Mouse (Mus musculus): ENCODE measurements around the gene Erbb3. TPM values are rescaled to one million over a fixed set of nuclear protein-coding genes. Genes with fewer than 3 reads are reported as not detected.
A peak's percentile ranks its signal among the peaks of the same experiment; 100 is the strongest.

Gene Erbb3
- total and polyA plus RNA-seq, 2 experiments from 2014 or later, result 0.65 to 1.7 TPM

- Histone ChIP-seq H3K4me1 (ENCODE audit: insufficient read depth, low read length) (peaks cover 5% of the 10 kb centered on the region; the same call in 1 of the 2 replicates), H3K27me3 (ENCODE audit: insufficient read depth, low read length) (peaks cover 21% of the 10 kb centered on the region), H3K27ac (no peak overlapping the region), H3K36me3 (ENCODE audit: insufficient read depth, low read length) (no peaks in the 10 kb centered on the region), H3K9me3 (ENCODE audit: low read length) (no peaks in the 10 kb centered on the region), H3K4me3 (ENCODE audit: low read length) (peak overlapping the region; percentile 47), H3K9ac (replicated peaks; ENCODE audit: low read length) (peak overlapping the region; percentile 45), H3K4me2 (ENCODE audit: low read depth, low read length) (peak overlapping the region; percentile 100)
- 0% methylated on average over 41 of the region's 43 CpGs for WGBS
- DNase-seq (ENCODE audit: low spot score) (peak; percentile 80), ATAC-seq (peak; percentile 72)
- TF ChIP-seq CTCF (IDR thresholded peaks at IDR 0.05; ENCODE audit: low read depth), result peak; percentile 77
These were observed 790 bp upstream of the Erbb3 start for GRCm38 (mm10) chr10:128590193-128590690.

- Histone ChIP-seq H3K4me3 (ENCODE audit: low read length) (peak overlapping the region; percentile 47), H3K9me3 (ENCODE audit: low read length) (no peaks in the 10 kb centered on the region), H3K27me3 (ENCODE audit: insufficient read depth, low read length) (peaks cover 21% of the 10 kb centered on the region), H3K36me3 (ENCODE audit: insufficient read depth, low read length) (no peaks in the 10 kb centered on the region), H3K4me1 (ENCODE audit: insufficient read depth, low read length) (peaks cover 5% of the 10 kb centered on the region; the same call in 1 of the 2 replicates), H3K27ac (no peak overlapping the region), H3K4me2 (ENCODE audit: low read depth, low read length) (peak overlapping the region; percentile 100), H3K9ac (replicated peaks; ENCODE audit: low read length) (peak overlapping the region; percentile 45)
- ATAC-seq, result no peak; the same call in 1 of the 2 replicates
- 4% methylated on average over 23 of the region's 23 CpGs for WGBS
- no peak for TF ChIP-seq CTCF (IDR thresholded peaks at IDR 0.05; ENCODE audit: low read depth)
- no peak for DNase-seq (ENCODE audit: low spot score)
These were observed 533 bp downstream of the Erbb3 start for GRCm38 (mm10) chr10:128588775-128589463.

- TF ChIP-seq CTCF (IDR thresholded peaks at IDR 0.05; ENCODE audit: low read depth), result no peak
- DNase-seq (ENCODE audit: low spot score), result no peak
- H3K36me3 ChIP-seq (ENCODE audit: insufficient read depth, low read length), result no peaks in the 10 kb centered on the region
- peaks cover 26% of the 10 kb centered on the region for H3K27me3 ChIP-seq (ENCODE audit: insufficient read depth, low read length)
- no peak overlapping the region for H3K9ac ChIP-seq (replicated peaks; ENCODE audit: low read length)
- H3K4me1 ChIP-seq (ENCODE audit: insufficient read depth, low read length), result peaks cover 5% of the 10 kb centered on the region; the same call in 1 of the 2 replicates
- H3K4me2 ChIP-seq (ENCODE audit: low read depth, low read length), result no peak overlapping the region
- 31% methylated on average over 1 of the region's 1 CpGs for WGBS
- H3K9me3 ChIP-seq (ENCODE audit: low read length), result no peaks in the 10 kb centered on the region
- ATAC-seq, result no peak
- H3K27ac ChIP-seq, result no peak overlapping the region
- no peak overlapping the region for H3K4me3 ChIP-seq (ENCODE audit: low read length)
These were observed 1.3 kb downstream of the Erbb3 start for GRCm38 (mm10) chr10:128588136-128588535.

DNA sequence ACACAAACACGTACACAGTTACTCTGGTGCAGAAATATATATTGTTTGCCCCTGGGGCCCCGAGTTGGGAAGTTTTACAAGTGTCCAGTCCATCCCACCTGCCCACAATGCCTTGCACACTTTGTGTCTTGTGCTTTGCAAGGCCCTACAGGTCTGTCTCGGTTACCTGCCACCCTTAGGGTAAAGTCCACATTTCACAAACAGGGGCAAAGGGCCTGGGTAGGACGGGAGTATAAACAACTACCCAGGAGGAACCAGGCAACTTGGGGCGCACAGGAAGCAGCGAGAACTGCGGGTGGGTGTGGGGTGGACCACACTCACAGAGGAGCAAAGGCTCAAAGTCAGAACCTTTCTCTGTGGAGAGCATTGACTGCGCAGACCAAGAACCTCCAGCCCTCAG, 1.8 kb downstream of the Erbb3 start:
- TF ChIP-seq CTCF (IDR thresholded peaks at IDR 0.05; ENCODE audit: low read depth), result no peak
- Histone ChIP-seq H3K36me3 (ENCODE audit: insufficient read depth, low read length) (no peaks in the 10 kb centered on the region), H3K27ac (no peak overlapping the region), H3K4me3 (ENCODE audit: low read length) (no peak overlapping the region), H3K27me3 (ENCODE audit: insufficient read depth, low read length) (peaks cover 26% of the 10 kb centered on the region), H3K9me3 (ENCODE audit: low read length) (no peaks in the 10 kb centered on the region), H3K4me1 (ENCODE audit: insufficient read depth, low read length) (peaks cover 5% of the 10 kb centered on the region; the same call in 1 of the 2 replicates), H3K4me2 (ENCODE audit: low read depth, low read length) (no peak overlapping the region), H3K9ac (replicated peaks; ENCODE audit: low read length) (no peak overlapping the region)
- WGBS, result 64% methylated on average over 8 of the region's 8 CpGs
- peak; percentile 18 for ATAC-seq
- no peak for DNase-seq (ENCODE audit: low spot score)

DNA sequence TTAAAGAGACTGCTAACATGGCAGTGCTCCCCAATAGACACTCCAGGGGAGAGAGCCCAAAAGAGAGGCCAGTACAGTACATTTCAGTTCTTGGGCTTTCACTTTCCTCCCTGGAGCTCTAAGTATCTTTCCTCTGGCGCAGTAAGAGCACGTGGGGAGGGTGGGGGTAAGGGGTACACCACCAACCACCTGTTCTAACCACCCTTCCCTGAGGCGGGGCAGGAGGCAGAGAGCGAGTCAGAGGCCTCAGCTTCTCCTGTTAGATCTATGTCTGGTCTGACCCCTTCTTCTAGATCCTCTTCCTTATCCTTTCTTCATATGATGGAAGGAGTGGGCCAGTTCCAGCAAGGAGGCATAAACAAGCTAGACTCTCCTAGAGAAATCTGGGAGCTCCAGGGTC, 2.3 kb downstream of the Erbb3 start:
- Histone ChIP-seq H3K27ac (no peak overlapping the region), H3K36me3 (ENCODE audit: insufficient read depth, low read length) (no peaks in the 10 kb centered on the region), H3K4me2 (ENCODE audit: low read depth, low read length) (no peak overlapping the region), H3K4me1 (ENCODE audit: insufficient read depth, low read length) (peaks cover 5% of the 10 kb centered on the region; the same call in 1 of the 2 replicates), H3K9ac (replicated peaks; ENCODE audit: low read length) (no peak overlapping the region), H3K4me3 (ENCODE audit: low read length) (no peak overlapping the region), H3K27me3 (ENCODE audit: insufficient read depth, low read length) (peaks cover 26% of the 10 kb centered on the region), H3K9me3 (ENCODE audit: low read length) (no peaks in the 10 kb centered on the region)
- ATAC-seq (no peak), DNase-seq (ENCODE audit: low spot score) (no peak)
- 49% methylated on average over 4 of the region's 4 CpGs for WGBS
- TF ChIP-seq CTCF (IDR thresholded peaks at IDR 0.05; ENCODE audit: low read depth), result no peak

DNA sequence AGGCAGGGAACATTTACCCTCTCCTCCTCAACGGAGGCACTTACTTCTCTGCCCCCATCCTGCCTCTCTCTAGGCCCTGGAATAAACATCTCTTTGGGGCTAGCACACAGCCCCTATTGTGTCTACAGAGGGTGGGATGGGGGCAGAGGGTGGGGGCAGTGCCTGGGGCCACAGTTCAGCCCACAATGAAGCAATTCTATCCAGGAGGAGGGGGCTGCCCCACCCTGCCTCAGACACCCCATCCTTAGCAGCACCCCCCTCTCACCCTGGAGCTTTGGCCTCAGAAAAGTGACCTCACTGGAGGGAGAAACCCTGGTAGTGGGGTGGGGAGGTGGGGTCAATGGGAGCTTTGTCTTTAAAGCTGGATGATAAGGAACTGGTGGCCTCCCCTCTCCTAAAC, 2.9 kb downstream of the Erbb3 start:
- 10% methylated on average over 1 of the region's 1 CpGs for WGBS
- ATAC-seq (no peak), DNase-seq (ENCODE audit: low spot score) (no peak)
- H3K27ac ChIP-seq, result no peak overlapping the region
- no peaks in the 10 kb centered on the region for H3K9me3 ChIP-seq (ENCODE audit: low read length)
- TF ChIP-seq CTCF (IDR thresholded peaks at IDR 0.05; ENCODE audit: low read depth), result no peak
- H3K4me1 ChIP-seq (ENCODE audit: insufficient read depth, low read length), result peaks cover 5% of the 10 kb centered on the region; the same call in 1 of the 2 replicates
- H3K4me3 ChIP-seq (ENCODE audit: low read length), result no peak overlapping the region
- H3K9ac ChIP-seq (replicated peaks; ENCODE audit: low read length), result no peak overlapping the region
- H3K36me3 ChIP-seq (ENCODE audit: insufficient read depth, low read length), result no peaks in the 10 kb centered on the region
- H3K27me3 ChIP-seq (ENCODE audit: insufficient read depth, low read length), result peaks cover 26% of the 10 kb centered on the region
- H3K4me2 ChIP-seq (ENCODE audit: low read depth, low read length), result no peak overlapping the region

DNA sequence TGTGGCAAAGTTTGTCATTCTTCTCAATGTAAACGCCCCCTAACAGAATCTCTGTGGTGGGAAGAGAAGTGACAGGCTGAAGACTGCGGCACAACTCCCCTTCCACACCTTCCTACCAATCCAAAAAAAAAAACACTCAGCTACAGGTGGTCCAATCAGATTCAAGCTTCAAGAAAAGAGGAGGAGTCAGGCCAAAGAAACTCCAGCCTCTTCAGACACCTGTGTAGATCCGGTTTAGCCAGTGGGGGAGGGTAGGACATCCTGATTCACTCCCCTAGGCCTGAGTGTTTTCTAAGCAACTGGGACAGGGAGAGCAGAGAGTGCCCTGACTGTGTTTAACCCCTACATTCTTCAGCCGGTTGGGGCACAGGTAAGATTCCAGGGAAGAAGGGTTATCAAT, 5.1 kb downstream of the Erbb3 start:
- WGBS, result 17% methylated on average over 4 of the region's 4 CpGs

More for the DNA sequence above, 5.1 kb downstream of the Erbb3 start:
- no peak overlapping the region for H3K9ac ChIP-seq (replicated peaks; ENCODE audit: low read length)
- H3K4me2 ChIP-seq (ENCODE audit: low read depth, low read length), result no peak overlapping the region
- H3K4me3 ChIP-seq (ENCODE audit: low read length), result no peak overlapping the region
- H3K36me3 ChIP-seq (ENCODE audit: insufficient read depth, low read length), result no peaks in the 10 kb centered on the region
- no peak for TF ChIP-seq CTCF (IDR thresholded peaks at IDR 0.05; ENCODE audit: low read depth)
- H3K4me1 ChIP-seq (ENCODE audit: insufficient read depth, low read length), result peaks cover 3% of the 10 kb centered on the region; the same call in 1 of the 2 replicates
- DNase-seq (ENCODE audit: low spot score) (no peak), ATAC-seq (no peak)
- H3K27me3 ChIP-seq (ENCODE audit: insufficient read depth, low read length), result peaks cover 22% of the 10 kb centered on the region
- H3K27ac ChIP-seq, result no peak overlapping the region
- no peaks in the 10 kb centered on the region for H3K9me3 ChIP-seq (ENCODE audit: low read length)

Measured in hindbrain, postnatal 0 days (tissue).